Mouse (Mus musculus) liver, adult (tissue): ENCODE results near the gene Rad23b.

Experiments
- GATA4 ChIP-seq: IDR thresholded peaks from 2 replicates; pipeline ENCODE4 v1.6.1; 2014; ENCODE audit warnings: mild to moderate bottlenecking, low read length; ENCODE audit not compliant: insufficient replicate concordance

Rad23b gene

DNA sequence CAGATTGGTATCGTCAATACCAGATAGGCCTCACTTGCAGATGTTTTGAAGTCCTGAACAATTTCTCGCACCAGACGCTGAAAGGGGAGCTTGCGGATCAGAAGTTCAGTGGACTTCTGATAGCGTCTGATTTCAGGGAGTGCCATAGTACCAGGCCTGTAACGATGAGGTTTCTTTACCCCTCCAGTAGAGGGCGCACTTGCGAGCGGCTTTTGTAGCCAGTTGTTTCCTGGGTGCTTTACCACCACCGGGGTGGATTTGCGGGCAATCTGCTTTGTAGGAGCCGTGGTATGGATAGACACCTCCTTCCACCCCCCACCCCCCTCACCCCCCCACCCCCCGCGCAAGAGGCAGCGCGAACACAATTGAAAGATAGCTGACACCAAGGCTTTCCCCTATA is 59.2 kb downstream of the Rad23b start:
- TF ChIP-seq GATA4 = no peak

DNA sequence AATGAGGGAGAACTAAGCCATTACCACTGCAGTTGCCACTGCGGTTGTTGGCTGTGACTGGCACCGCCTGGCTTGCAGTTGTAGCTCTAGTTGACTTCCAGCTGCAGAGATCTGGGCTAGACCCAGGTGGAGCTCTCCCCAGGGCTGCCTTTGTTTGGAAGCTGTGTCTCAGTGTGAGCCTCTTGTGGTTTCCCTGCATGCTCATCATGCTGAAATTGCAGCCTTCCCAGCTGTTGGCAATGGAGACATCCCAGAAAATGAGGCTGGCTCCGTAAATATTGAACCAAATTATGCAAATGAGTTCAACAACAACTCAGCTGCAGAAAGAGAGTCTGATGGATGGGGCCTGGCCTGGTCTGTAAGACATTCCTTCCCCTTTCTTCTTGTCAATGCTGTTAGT is 66.0 kb downstream of the Rad23b start:
- no peak for TF ChIP-seq GATA4

DNA sequence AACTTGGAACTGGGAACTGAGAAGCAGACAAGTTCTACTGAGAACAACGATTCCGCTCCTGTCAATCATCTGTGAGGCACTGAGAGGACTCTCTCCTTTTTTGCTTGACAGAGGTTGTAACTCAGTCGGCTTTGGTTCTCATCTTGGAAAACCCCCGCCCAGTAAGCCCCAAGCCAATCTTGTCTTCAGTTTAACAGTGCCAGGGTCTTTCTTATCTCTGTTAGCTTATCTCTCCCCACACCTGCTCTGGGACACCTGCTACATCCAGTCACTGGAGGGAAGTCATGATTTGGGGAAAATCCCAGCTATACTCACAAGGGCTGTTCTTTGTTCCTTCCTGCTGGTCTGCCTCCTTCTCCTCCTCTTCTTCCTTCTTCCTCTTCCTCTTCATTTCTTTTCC is 76.4 kb downstream of the Rad23b start:
- no peak for TF ChIP-seq GATA4
